Mouse (Mus musculus) adrenal gland (tissue): Measurements from ENCODE around the gene Stat6.

Source experiments
- intact Hi-C: fragments of 180-260 bp; cut with DNase I; formaldehyde crosslinking; loops from one replicate; pipeline ENCODE4 v1.15.1; 2025

Stat6 gene

GRCm38 (mm10) chr10:127614236-127615033, 28.4 kb upstream of the Stat6 start:
- intact Hi-C loops: no loop called here

- intact Hi-C loops: no loop called here
These were observed 27.8 kb upstream of the Stat6 start for GRCm38 (mm10) chr10:127615034-127615374.

GRCm38 (mm10) chr10:127615591-127615990, 27.2 kb upstream of the Stat6 start:
- intact Hi-C loops: no loop called here

GRCm38 (mm10) chr10:127616261-127616679, 26.5 kb upstream of the Stat6 start:
- intact Hi-C loops: no loop called here

- intact Hi-C loops: no loop called here
These were observed 25.5 kb upstream of the Stat6 start for GRCm38 (mm10) chr10:127617294-127617693.

GRCm38 (mm10) chr10:127618173-127618572, 24.6 kb upstream of the Stat6 start:
- intact Hi-C loops: no loop called here

- intact Hi-C loops: no loop called here
These were observed 23.6 kb upstream of the Stat6 start for GRCm38 (mm10) chr10:127619119-127619721.

- intact Hi-C loops: no loop called here
These were observed 22.8 kb upstream of the Stat6 start for GRCm38 (mm10) chr10:127619941-127620405.

- intact Hi-C loops: no loop called here
These were observed 22.2 kb upstream of the Stat6 start, which contains the start of gene Lrp1 for GRCm38 (mm10) chr10:127620406-127621190. Gene Lrp1, minus strand, starts transcription at chr10:127621148.

GRCm38 (mm10) chr10:127621191-127622056, 21.4 kb upstream of the Stat6 start:
- intact Hi-C loops: loop anchor here (2.0 kb wide), 1 partner anchor 45 kb away; no protein-coding TSS in a partner anchor

GRCm38 (mm10) chr10:127622057-127622392, 20.8 kb upstream of the Stat6 start:
- intact Hi-C loops: loop anchor here (2.0 kb wide), 1 partner anchor 45 kb away; no protein-coding TSS in a partner anchor

GRCm38 (mm10) chr10:127622661-127623060, 20.1 kb upstream of the Stat6 start:
- intact Hi-C loops: loop anchor here (2.0 kb wide), 1 partner anchor 46 kb away; no protein-coding TSS in a partner anchor

- intact Hi-C loops: loop anchor here (2.0 kb wide), 1 partner anchor 47 kb away; no protein-coding TSS in a partner anchor
These were observed 19.2 kb upstream of the Stat6 start for GRCm38 (mm10) chr10:127623439-127624216.

- intact Hi-C loops: no loop called here
These were observed 16.4 kb upstream of the Stat6 start for GRCm38 (mm10) chr10:127626433-127626832.

GRCm38 (mm10) chr10:127631261-127632214, 11.2 kb upstream of the Stat6 start:
- intact Hi-C loops: no loop called here

GRCm38 (mm10) chr10:127632668-127633271, 10.0 kb upstream of the Stat6 start:
- intact Hi-C loops: no loop called here

- intact Hi-C loops: loop anchor here (5.0 kb wide), 1 partner anchor 37 kb away; no protein-coding TSS in a partner anchor
These were observed 2.4 kb upstream of the Stat6 start for GRCm38 (mm10) chr10:127640421-127640820.
